Mouse (Mus musculus) intestine, embryonic 14.5 days (tissue): ENCODE measurements around the gene Psd4. TPM values are rescaled to one million over a fixed set of nuclear protein-coding genes. Genes with fewer than 3 reads are reported as not detected.

Experiments
- ATAC-seq: fragments of 200-750 bp; cut with Nextera tagmentation; replicated peaks from 2 replicates; pipeline ENCODE4 v1.8.0; 2017; ENCODE audit warnings: low read depth, moderate number of reproducible peaks, moderate TSS enrichment, moderate library complexity; ENCODE audit not compliant: low FRiP score, low TSS enrichment
- DNase-seq: peaks from one replicate; pipeline ENCODE4 v3.0.0-alpha.2; 2018; ENCODE audit warnings: low spot score
- H3K27ac ChIP-seq: fragments of 300-500 bp; sonication (generic); 2 replicates; pipeline ENCODE4 v1.5.1; 2014; ENCODE audit warnings: low read depth, mild to moderate bottlenecking, control low read depth
- H3K27me3 ChIP-seq: fragments of 300-500 bp; sonication (generic); replicated peaks from 2 replicates; pipeline ENCODE4 v1.6.1; 2014; ENCODE audit warnings: low read length, control low read depth; ENCODE audit not compliant: control insufficient read depth, insufficient read depth
- H3K36me3 ChIP-seq: fragments of 300-500 bp; sonication (generic); 2 replicates; pipeline ENCODE4 v1.6.1; 2014; ENCODE audit warnings: low read length, control low read depth; ENCODE audit not compliant: control insufficient read depth, insufficient read depth
- H3K4me1 ChIP-seq: fragments of 300-500 bp; sonication (generic); replicated peaks from 2 replicates; pipeline ENCODE4 v1.6.1; 2014; ENCODE audit warnings: low read length, control low read depth, mixed read lengths; ENCODE audit not compliant: control insufficient read depth, insufficient read depth
- H3K4me2 ChIP-seq: fragments of 300-500 bp; sonication (generic); 2 replicates; pipeline ENCODE4 v1.6.1; 2014; ENCODE audit warnings: low read length
- H3K4me3 ChIP-seq: fragments of 300-500 bp; sonication (generic); 2 replicates; pipeline ENCODE4 v1.5.1; 2014; ENCODE audit warnings: low read depth, low read length, control low read depth, mixed read lengths
- H3K9ac ChIP-seq: fragments of 300-500 bp; sonication (generic); 2 replicates; pipeline ENCODE4 v1.6.1; 2014; ENCODE audit warnings: mild to moderate bottlenecking, low read length
- H3K9me3 ChIP-seq: fragments of 300-500 bp; sonication (generic); 2 replicates; pipeline ENCODE4 v1.6.1; 2016; ENCODE audit warnings: low read length, control low read depth; ENCODE audit not compliant: control insufficient read depth
- WGBS: fragments of 180-500 bp; shearing (Covaris S2); extraction: QIAGEN DNeasy Blood & Tissue Kit; methylation state at CpG from one replicate; pipeline ENCODE4 v1.1.7; 2014; 5-methylcytosine and 5-hydroxymethylcytosine counted together
- polyA plus RNA-seq: library from polyadenylated mRNA; unstranded; fragments of >200 nt; fragmentation: Nextera tagmentation; extraction: Ambion mirVana; gene quantifications from 2 replicates; pipeline ENCODE4 v1.2.1, GENCODE M21; 2014

Gene Psd4
- polyA plus RNA-seq = 4.5 and 7.0 TPM in 2 replicates

DNA sequence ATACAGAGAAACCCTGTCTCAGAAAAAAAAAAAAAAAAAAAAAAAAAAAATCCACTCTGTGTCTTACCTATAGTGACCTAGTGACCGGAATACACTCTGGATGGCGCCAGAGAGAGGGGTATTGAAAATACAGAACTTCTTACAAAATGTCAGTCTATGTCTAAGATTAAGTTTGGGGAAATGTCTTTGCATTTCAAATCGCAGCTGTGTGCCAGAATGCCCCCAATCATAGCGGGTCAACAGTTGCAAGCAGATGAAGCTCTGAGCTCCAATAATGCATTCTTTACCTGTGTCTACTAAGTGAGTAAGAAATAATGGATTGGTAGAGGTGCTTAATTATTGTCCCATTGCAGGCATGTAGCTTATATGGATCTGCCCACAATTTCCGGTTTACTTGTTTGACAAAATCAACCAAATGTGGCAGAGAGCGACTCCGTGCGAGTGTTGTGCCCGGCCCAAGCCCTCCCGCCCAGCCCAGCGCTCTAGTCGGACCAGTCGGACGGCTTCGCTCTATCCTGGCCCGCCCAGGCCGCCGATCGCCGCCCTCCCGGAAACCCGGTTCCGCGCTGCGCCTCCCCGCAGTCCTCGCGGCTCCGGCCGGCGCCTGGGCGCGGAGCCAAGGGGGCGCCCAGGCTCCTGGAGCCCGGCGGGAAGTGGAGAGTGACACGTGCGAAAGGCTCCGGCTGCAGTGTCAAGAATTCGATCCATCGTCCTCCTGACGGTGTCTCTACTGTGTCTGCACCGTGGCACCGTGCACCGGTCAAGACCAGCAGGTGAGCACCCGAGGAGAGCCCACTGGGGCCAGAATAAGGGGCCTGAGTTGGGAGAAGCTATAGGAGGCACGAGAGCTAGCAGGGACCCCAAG lies at the start of gene Psd4:
Psd4 (plus strand) TSS at position 551 of the 865 bp plus-strand sequence.
- Histone ChIP-seq H3K4me2 (peak within 1 kb of the TSS; percentile 59), H3K9ac (peak within 1 kb of the TSS; percentile 30; the same call in 1 of the 2 replicates), H3K4me3 (peak within 1 kb of the TSS; percentile 32), H3K27ac (no peak within 1 kb of the TSS), H3K27me3 (0 out of 2 replicates have a peak, but pooled peaks cover 2% of the 10 kb centered on the region), H3K36me3 (no peaks in the 10 kb centered on the region), H3K9me3 (no peaks in the 10 kb centered on the region), H3K4me1 (peaks cover 6% of the 10 kb centered on the region; the same call in 1 of the 2 replicates)
- peak; percentile 82 for DNase-seq
- 3% methylated on average over 47 of the region's 47 CpGs for WGBS
- peak; percentile 94 for ATAC-seq

GRCm38 (mm10) chr2:24317919-24318598 lies 49.3 kb upstream of the Psd4 start:
- H3K9me3 ChIP-seq = no peaks in the 10 kb centered on the region
- 79% methylated on average over 4 of the region's 4 CpGs for WGBS
- H3K36me3 ChIP-seq = no peaks in the 10 kb centered on the region
- H3K27ac ChIP-seq = no peak overlapping the region
- no peak overlapping the region for H3K4me3 ChIP-seq
- DNase-seq (no peak), ATAC-seq (no peak)
- H3K4me1 ChIP-seq = no peaks in the 10 kb centered on the region
- H3K9ac ChIP-seq = no peak overlapping the region
- no peak overlapping the region for H3K4me2 ChIP-seq
- no peaks in the 10 kb centered on the region for H3K27me3 ChIP-seq

- Histone ChIP-seq H3K36me3 (no peaks in the 10 kb centered on the region), H3K4me1 (no peaks in the 10 kb centered on the region), H3K27ac (no peak overlapping the region), H3K4me2 (no peak overlapping the region), H3K27me3 (no peaks in the 10 kb centered on the region), H3K9me3 (no peaks in the 10 kb centered on the region), H3K4me3 (no peak overlapping the region), H3K9ac (no peak overlapping the region)
- ATAC-seq (no peak), DNase-seq (no peak)
- WGBS = 51% methylated on average over 3 of the region's 3 CpGs
Observed at GRCm38 (mm10) chr2:24335333-24335732, 32.0 kb upstream of the Psd4 start.

DNA sequence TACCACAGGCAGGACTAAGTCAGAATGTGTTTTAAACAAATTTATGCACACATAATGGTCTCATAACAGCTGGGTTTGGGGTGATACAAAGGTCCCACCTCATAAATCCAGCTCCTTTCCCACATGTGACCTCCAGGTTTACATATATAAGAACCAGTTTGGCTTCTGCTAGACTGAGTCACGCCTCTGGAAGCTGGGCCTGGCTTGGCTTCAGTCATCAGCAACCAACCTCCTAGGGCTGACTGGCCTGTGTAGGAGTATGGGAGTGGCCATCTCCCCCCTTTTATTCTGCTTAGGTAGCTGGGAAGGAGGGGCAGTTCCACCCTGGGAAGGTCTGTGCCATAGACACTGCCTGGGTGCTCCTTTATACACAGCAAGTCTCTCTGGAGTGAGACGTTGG lies 30.8 kb upstream of the Psd4 start, which contains the start of gene Il1rn:
Il1rn (plus strand) TSS at position 309 of the 400 bp plus-strand sequence.
- no peak within 1 kb of the TSS for H3K27ac ChIP-seq
- H3K4me3 ChIP-seq = no peak within 1 kb of the TSS
- H3K36me3 ChIP-seq = no peaks in the 10 kb centered on the region
- H3K4me1 ChIP-seq = no peaks in the 10 kb centered on the region
- DNase-seq = no peak
- 77% methylated on average over 2 of the region's 2 CpGs for WGBS
- no peak within 1 kb of the TSS for H3K9ac ChIP-seq
- no peak within 1 kb of the TSS for H3K4me2 ChIP-seq
- H3K27me3 ChIP-seq = no peaks in the 10 kb centered on the region
- H3K9me3 ChIP-seq = no peaks in the 10 kb centered on the region
- 0 out of 2 replicates have a peak, but pooled peaks have one; percentile 27 for ATAC-seq

GRCm38 (mm10) chr2:24341395-24341885 lies 25.9 kb upstream of the Psd4 start:
- ATAC-seq (no peak), DNase-seq (no peak)
- no peak overlapping the region for H3K27ac ChIP-seq
- H3K4me2 ChIP-seq = no peak overlapping the region
- H3K9ac ChIP-seq = no peak overlapping the region
- peaks cover 4% of the 10 kb centered on the region; the same call in 1 of the 2 replicates for H3K4me1 ChIP-seq
- no peaks in the 10 kb centered on the region for H3K27me3 ChIP-seq
- no peaks in the 10 kb centered on the region for H3K36me3 ChIP-seq
- WGBS = 71% methylated on average over 3 of the region's 3 CpGs
- H3K4me3 ChIP-seq = no peak overlapping the region
- no peaks in the 10 kb centered on the region for H3K9me3 ChIP-seq

GRCm38 (mm10) chr2:24344619-24345018 lies 22.8 kb upstream of the Psd4 start:
- Histone ChIP-seq H3K4me2 (no peak overlapping the region), H3K9me3 (no peaks in the 10 kb centered on the region), H3K27ac (no peak overlapping the region), H3K36me3 (no peaks in the 10 kb centered on the region), H3K4me3 (no peak overlapping the region), H3K9ac (no peak overlapping the region), H3K27me3 (no peaks in the 10 kb centered on the region), H3K4me1 (peaks cover 4% of the 10 kb centered on the region; the same call in 1 of the 2 replicates)
- WGBS = 47% methylated on average over 4 of the region's 4 CpGs
- ATAC-seq (no peak), DNase-seq (no peak)

DNA sequence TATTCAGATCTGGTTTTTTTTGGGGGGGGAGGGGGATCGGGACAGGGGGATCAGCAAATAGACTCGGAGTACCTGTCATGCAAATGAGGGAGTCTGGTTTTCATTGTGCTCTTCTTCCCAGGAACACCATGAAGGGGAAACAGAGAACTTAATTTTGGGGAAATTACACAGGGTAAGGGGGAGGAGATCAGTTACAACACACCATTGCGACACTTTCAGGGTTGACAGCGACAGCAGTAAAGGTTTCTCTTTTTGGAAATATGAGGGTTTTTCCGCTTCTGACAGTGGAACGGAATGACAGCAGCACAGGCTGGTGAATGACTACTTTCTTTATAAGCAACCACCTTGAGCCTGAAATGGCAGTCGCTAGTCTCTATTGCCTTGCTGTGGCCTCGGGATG lies 22.3 kb upstream of the Psd4 start:
- H3K4me1 ChIP-seq = peaks cover 4% of the 10 kb centered on the region; the same call in 1 of the 2 replicates

DNA sequence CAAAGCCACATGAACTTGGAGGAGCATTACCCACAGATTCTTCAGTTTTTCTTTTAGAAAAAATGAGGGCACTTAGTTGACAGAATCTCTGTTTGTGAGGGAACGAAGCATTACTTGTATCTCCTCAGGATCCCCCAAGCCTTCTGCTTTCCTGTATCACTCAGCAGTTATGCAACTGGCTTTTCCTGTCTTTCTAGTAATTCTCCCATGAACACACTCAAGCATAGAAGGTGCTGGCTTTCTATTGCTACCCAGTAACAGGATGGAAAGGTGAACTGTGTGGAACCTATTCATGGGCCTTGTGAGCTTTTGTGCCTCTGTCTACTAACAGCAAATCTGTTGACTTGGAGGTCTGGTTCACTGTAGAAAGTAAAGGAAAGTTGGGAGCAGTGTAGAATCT lies 19.5 kb upstream of the Psd4 start:
- Histone ChIP-seq H3K27me3 (no peaks in the 10 kb centered on the region), H3K9me3 (no peaks in the 10 kb centered on the region), H3K9ac (no peak overlapping the region), H3K4me1 (no peaks in the 10 kb centered on the region; the same call in 1 of the 2 replicates), H3K27ac (no peak overlapping the region), H3K4me3 (no peak overlapping the region), H3K36me3 (no peaks in the 10 kb centered on the region), H3K4me2 (no peak overlapping the region)
- no peak for DNase-seq
- 89% methylated on average over 1 of the region's 1 CpGs for WGBS
- ATAC-seq = no peak

More for the DNA sequence above, 22.3 kb upstream of the Psd4 start:
- Histone ChIP-seq H3K27ac (no peak overlapping the region), H3K4me3 (no peak overlapping the region), H3K9me3 (no peaks in the 10 kb centered on the region), H3K27me3 (no peaks in the 10 kb centered on the region), H3K9ac (no peak overlapping the region), H3K4me2 (no peak overlapping the region), H3K36me3 (no peaks in the 10 kb centered on the region)
- DNase-seq (no peak), ATAC-seq (no peak)
- WGBS = 80% methylated on average over 8 of the region's 8 CpGs
